Mouse (Mus musculus): ENCODE measurements around the gene Zg16. TPM values are rescaled to one million over a fixed set of nuclear protein-coding genes. Genes with fewer than 3 reads are reported as not detected.
"Not testable (repeated sequence)": the region's sequence is repeated elsewhere in the genome, so short reads cannot be mapped to it uniquely, and the experiment has no call there.

The Zg16 gene
- polyA plus RNA-seq, 1 experiment from 2014 or later, result not detected

DNA sequence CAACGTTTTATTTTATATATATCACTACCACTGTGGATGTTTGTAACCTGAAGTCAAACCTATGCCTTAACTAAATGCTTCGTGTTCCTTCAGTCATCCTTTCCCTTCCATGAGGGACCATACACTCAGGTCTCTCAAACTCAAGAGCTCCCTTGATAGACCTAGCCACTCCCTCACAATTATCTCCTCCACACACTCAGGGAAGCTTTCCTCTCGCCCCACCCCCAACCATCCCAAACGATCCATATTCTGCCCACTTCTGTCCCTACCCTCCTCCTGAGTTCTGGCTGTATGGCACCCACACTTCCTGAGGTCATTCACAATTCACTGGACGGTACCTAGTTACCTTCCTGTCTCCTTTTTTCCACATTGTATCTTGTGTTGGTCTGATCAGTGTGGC, 11.4 kb upstream of the Zg16 start:
- no peak for DNase-seq (ENCODE audit: extremely low spot score, low spot score)

DNA sequence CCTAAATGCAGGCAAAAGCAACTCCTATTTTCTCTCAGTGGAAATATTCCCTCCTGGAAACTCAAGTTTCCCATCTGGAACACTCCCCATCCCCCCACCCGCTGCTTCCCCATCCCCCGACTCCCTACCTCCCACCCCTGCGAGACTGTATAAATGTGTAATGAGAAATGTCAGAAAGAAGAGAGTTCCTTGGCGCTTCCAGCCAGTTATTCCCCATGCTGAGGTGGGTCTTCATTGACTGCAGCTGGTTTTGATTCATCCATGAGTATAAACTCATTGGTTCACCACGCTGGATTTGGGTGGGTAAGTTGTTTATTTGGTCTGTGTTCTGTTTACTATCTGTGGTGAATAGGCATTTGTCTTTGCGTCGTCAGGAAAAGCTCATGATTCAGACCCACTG, 9.3 kb upstream of the Zg16 start:
- DNase-seq (ENCODE audit: extremely low spot score, low spot score), result no peak
- 74% methylated on average over 7 of the region's 7 CpGs for WGBS
- no peaks in the 10 kb centered on the region for H3K9me3 ChIP-seq
- H3K4me1 ChIP-seq, result peaks cover 9% of the 10 kb centered on the region
- no peaks in the 10 kb centered on the region for H3K36me3 ChIP-seq (replicated peaks)
- no peak overlapping the region for H3K27ac ChIP-seq
- H3K4me3 ChIP-seq, result no peak overlapping the region
- H3K27me3 ChIP-seq (ENCODE audit: poor library complexity, severe bottlenecking), result no peaks in the 10 kb centered on the region

More for the DNA sequence above, 11.4 kb upstream of the Zg16 start:
- WGBS, result 91% methylated on average over 5 of the region's 5 CpGs
- no peaks in the 10 kb centered on the region for H3K27me3 ChIP-seq (ENCODE audit: poor library complexity, severe bottlenecking)
- no peak overlapping the region for H3K27ac ChIP-seq
- H3K4me3 ChIP-seq, result no peak overlapping the region
- H3K9me3 ChIP-seq, result no peaks in the 10 kb centered on the region
- no peaks in the 10 kb centered on the region for H3K4me1 ChIP-seq
- H3K36me3 ChIP-seq (replicated peaks), result no peaks in the 10 kb centered on the region

DNA sequence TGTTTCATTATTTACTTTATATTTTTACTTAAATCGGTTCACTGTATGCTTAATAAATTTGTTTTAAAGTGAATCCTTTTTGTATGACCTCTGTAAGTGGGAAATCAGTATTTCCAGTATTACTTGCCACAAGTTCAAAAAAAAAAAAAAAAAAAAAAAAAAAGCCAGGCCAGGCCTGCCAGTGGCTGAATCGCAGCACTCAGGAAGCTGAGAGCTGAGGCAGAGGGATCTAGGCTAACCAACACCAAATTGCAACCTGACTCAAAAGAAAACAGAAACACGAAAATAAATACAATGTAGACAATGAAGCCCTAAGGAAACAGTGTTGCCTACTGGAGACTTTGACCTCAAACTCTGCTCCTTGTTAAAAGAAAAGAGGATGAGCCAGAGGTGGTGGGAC, 6.8 kb upstream of the Zg16 start:
- WGBS, result 80% methylated on average over 3 of the region's 3 CpGs
- no peaks in the 10 kb centered on the region for H3K9me3 ChIP-seq

DNA sequence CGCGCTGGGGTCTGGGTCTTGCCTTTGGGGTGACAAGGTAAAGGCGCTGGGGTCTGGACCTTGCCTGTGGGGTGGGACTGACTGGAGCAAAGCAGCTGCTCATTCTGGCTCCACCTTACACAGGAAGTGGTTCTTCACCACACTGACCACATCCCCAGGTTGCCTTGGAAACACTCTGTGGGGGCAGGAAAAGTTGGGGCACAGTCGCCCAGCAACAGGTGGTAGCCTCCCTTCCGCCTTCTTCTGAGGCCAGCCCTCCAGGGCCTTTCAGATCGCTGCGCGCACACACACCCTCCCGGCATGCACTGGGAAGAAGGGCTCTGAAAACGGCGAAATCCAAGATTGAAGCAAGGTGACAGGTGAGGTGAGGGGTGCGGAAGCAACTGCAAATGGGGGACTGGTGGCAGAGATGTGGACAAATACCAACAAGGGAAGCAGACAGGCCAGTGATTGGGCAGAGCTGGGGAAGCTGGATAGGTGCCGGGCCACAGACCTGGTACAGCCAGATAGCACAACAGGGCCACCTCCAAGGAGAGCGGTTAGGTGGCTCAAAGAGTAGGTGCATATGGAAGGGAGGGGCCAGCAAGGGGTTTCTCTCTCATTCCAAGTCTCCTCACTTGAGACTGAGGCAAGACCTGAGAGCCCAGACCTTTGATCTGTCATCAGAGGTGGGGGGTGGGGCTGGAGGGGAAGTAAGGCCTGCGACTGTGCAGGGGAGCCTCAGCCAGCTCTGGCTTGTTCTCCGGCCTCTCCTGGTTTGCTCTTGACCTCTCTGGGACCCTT, 4.2 kb upstream of the Zg16 start, which contains the start of gene AI467606:
AI467606 (plus strand) TSS at position 246 of the 783 bp plus-strand sequence.
- DNase-seq (ENCODE audit: extremely low spot score, low spot score), result no peak

More for the DNA sequence above, 6.8 kb upstream of the Zg16 start:
- H3K4me3 ChIP-seq, result no peak overlapping the region
- H3K27me3 ChIP-seq (ENCODE audit: poor library complexity, severe bottlenecking), result no peaks in the 10 kb centered on the region
- DNase-seq (ENCODE audit: extremely low spot score, low spot score), result no peak
- H3K27ac ChIP-seq, result no peak overlapping the region
- no peaks in the 10 kb centered on the region for H3K36me3 ChIP-seq (replicated peaks)
- peaks cover 34% of the 10 kb centered on the region for H3K4me1 ChIP-seq

DNA sequence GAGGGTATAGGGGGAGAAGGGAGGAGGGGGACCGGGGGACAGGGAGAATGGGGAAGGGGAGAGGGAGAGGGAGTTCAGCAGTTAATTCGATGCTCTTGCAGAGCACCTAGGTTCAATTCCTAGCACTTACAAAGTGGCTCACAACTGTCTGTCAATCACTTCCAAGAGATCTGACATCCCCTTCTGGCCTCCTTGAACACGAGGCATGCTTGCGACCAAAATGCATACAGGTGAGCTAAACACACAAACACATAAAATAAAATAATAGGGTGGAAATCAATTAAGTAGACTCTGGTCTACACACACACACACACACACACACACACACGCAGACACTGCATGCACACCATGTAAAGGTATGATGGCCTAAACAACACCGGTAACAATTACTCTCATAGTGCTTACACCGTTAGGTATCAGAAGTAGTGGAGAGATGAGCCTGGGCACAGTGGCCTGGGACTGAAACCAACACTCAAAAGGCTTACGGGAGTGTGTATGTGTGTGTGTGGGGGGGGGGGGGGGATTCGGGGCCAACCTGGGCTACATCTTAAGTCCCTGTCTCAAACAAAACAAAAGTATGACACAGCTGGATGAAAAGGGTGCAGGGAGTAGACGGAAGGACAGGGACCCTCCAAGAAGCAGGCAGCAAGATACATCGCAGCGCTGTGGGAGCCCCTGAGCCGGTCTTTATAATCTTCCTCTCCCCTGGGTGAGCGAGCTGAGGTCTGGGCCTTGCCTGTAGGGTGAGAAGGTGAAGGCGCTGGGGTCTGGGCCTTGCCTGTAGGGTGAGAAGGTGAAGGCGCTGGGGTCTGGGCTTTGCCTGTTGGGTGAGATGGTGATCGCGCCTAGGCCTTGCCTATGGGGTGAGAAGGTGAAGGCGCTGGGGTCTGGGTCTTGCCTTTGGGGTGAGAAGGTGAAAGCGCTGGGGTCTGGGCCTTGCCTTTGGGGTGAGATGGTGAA, 3.3 kb upstream of the Zg16 start:
- WGBS, result 85% methylated on average over 20 of the region's 20 CpGs
- H3K27ac ChIP-seq, result peak overlapping the region; percentile 72; the same call in 1 of the 2 replicates
- H3K4me3 ChIP-seq, result peak overlapping the region; percentile 9; the same call in 1 of the 2 replicates

More for the DNA sequence above, 4.2 kb upstream of the Zg16 start, which contains the start of gene AI467606:
- no peaks in the 10 kb centered on the region for H3K36me3 ChIP-seq (replicated peaks)
- H3K9me3 ChIP-seq, result no peaks in the 10 kb centered on the region
- peak within 1 kb of the TSS; percentile 72 for H3K27ac ChIP-seq
- H3K27me3 ChIP-seq (ENCODE audit: poor library complexity, severe bottlenecking), result no peaks in the 10 kb centered on the region
- peaks cover 37% of the 10 kb centered on the region for H3K4me1 ChIP-seq
- H3K4me3 ChIP-seq, result peak within 1 kb of the TSS; percentile 9; the same call in 1 of the 2 replicates
- WGBS, result 75% methylated on average over 16 of the region's 16 CpGs

DNA sequence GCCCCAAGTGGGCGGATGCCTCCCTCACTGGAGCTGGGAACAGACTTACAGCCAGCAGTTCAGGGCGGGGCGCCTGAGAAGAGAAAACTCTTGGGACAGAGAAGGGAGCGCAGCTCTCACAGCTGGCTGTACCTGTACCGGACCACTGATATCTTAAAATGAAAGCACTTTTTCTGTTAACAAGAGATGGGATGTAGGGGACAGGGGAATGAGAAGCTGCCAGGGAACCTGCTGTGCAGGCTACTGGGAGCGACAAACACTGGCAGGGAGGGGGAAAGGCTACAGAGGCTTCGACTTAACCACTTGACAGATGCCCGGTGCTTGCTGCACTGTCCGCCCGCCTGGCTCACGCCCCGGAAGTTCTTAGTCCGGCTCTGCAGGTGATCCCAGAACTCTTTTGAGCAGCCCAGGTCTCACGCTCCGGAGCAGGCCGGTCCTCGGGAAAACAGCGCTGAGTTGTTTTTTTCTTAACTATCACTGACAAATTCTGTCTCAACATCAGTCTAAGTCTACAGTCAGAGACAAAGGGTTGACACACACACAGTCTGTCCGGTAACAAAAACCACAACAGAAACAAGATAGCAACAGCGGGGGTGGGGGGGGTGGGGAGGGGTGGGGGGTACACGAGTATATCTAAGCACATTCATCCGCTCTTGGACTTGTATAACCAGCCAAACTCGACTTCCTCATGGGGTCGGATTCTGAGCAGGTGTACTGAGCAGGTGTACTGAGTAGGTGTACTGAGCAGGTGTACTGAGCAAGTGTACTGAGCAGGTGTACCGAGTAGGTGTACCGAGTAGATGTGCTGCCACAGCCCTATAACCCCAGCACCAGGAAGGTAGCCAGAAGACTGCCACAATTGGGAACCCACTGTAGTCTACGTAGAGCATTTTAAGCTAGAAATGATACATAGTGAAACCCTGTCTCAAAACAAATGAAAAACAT, 2.0 kb upstream of the Zg16 start:
- H3K9me3 ChIP-seq, result no peaks in the 10 kb centered on the region
- H3K4me1 ChIP-seq, result peaks cover 37% of the 10 kb centered on the region
- H3K27ac ChIP-seq, result peak overlapping the region; percentile 73
- WGBS, result 24% methylated on average over 27 of the region's 27 CpGs
- H3K36me3 ChIP-seq (replicated peaks), result no peaks in the 10 kb centered on the region
- peak overlapping the region; percentile 41 for H3K4me3 ChIP-seq
- H3K27me3 ChIP-seq (ENCODE audit: poor library complexity, severe bottlenecking), result no peaks in the 10 kb centered on the region
- no peak for DNase-seq (ENCODE audit: extremely low spot score, low spot score)

More for the DNA sequence above, 3.3 kb upstream of the Zg16 start:
- no peaks in the 10 kb centered on the region for H3K9me3 ChIP-seq
- H3K36me3 ChIP-seq (replicated peaks), result no peaks in the 10 kb centered on the region
- no peaks in the 10 kb centered on the region for H3K27me3 ChIP-seq (ENCODE audit: poor library complexity, severe bottlenecking)
- no peak for DNase-seq (ENCODE audit: extremely low spot score, low spot score)
- H3K4me1 ChIP-seq, result peaks cover 37% of the 10 kb centered on the region

DNA sequence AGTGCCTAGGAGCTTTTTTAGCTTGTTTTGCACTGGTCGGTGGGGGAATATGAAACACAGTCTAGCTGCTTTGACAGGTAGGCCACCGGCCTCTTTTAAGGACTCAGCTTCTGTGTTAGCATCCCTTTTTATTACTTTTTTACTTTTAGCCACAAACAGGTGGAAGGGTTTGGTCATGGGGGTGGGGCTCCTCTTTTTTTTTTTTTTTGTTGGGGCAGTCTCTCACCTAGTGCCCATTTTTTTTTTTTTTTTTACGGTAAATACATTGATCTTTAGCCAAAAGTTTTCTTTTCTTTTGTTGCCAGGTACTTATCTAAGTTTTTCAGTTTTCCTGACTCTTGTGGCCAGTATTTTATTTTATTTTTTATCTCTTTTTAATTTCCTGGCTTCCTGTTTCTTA, 955 bp upstream of the Zg16 start:
- no peak overlapping the region for H3K4me3 ChIP-seq
- H3K36me3 ChIP-seq (replicated peaks), result no peaks in the 10 kb centered on the region
- no peaks in the 10 kb centered on the region for H3K9me3 ChIP-seq
- DNase-seq (ENCODE audit: extremely low spot score, low spot score), result no peak
- WGBS, result 92% methylated on average over 3 of the region's 3 CpGs
- H3K4me1 ChIP-seq, result peaks cover 37% of the 10 kb centered on the region
- H3K27ac ChIP-seq, result no peak overlapping the region
- no peaks in the 10 kb centered on the region for H3K27me3 ChIP-seq (ENCODE audit: poor library complexity, severe bottlenecking)

DNA sequence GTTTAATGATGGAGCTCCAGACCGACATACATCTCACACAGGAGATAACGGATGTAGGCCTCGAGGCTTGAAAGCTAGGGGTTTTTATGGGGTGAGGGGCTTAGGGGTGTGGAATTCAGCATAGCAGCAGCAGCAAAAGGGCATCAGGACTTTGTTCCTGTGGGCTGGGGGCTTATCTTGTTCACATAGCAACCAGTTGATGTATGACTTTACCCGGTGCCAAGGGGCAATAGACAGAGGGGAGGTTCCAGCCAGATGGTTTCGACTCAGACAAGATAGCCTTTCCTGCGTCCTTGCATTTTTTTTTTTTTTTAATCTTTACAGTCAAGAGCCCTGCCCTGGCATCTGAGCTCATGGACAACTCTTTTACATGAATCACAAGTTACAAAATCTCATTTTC, 1.4 kb downstream of the Zg16 start:
- peaks cover 23% of the 10 kb centered on the region for H3K4me1 ChIP-seq
- not testable (repeated sequence) for H3K9me3 ChIP-seq; DNase-seq (ENCODE audit: extremely low spot score, low spot score); H3K4me3 ChIP-seq; H3K27ac ChIP-seq; H3K27me3 ChIP-seq (ENCODE audit: poor library complexity, severe bottlenecking); H3K36me3 ChIP-seq (replicated peaks)
- 89% methylated on average over 6 of the region's 6 CpGs for WGBS

DNA sequence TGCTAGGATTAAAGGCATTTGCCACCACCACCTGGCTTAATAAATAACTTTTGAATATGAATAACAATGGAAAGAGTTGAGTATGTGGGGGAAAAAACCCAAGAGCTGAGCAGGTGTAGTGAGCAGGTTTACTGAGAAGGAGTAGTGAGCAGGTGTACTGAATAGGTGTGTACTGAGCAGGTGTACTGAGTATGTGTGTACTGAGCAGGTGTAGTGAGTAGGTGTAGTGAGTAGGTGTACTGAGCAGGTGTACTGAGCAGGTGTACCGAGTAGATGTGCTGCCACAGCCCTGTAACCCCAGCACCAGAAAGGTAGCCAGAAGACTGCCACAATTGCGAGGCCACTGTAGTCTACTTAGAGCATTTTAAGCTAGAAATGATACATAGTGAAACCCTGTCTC, 2.3 kb downstream of the Zg16 start:
- no peaks in the 10 kb centered on the region for H3K36me3 ChIP-seq (replicated peaks)
- no peak overlapping the region for H3K27ac ChIP-seq
- DNase-seq (ENCODE audit: extremely low spot score, low spot score), result no peak
- H3K4me1 ChIP-seq, result peaks cover 14% of the 10 kb centered on the region
- no peaks in the 10 kb centered on the region for H3K9me3 ChIP-seq
- 87% methylated on average over 2 of the region's 2 CpGs for WGBS
- H3K4me3 ChIP-seq, result no peak overlapping the region
- H3K27me3 ChIP-seq (ENCODE audit: poor library complexity, severe bottlenecking), result no peaks in the 10 kb centered on the region

DNA sequence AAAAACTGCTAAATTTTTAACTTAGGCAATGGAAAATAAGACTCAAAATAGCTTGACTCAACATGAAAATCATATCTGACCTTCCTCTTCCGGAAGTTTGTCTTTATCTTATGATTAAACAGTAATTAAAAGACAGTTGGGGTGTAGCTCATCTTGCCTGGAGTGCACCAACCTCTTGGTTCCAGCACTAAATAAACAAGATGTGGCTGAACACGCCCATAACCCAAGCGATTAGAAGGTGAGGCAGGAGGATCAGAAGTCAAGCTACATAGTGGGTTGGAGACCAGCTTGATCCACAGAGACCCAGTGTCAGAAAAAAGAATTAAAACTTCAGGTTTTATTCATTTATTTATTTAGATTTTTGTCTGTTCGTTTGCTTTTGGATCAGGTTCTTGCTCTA, 3.4 kb downstream of the Zg16 start:
- H3K36me3 ChIP-seq (replicated peaks), result no peaks in the 10 kb centered on the region
- 87% methylated on average over 4 of the region's 4 CpGs for WGBS
- H3K9me3 ChIP-seq, result no peaks in the 10 kb centered on the region
- no peaks in the 10 kb centered on the region for H3K27me3 ChIP-seq (ENCODE audit: poor library complexity, severe bottlenecking)
- no peak overlapping the region for H3K27ac ChIP-seq
- peaks cover 4% of the 10 kb centered on the region for H3K4me1 ChIP-seq
- DNase-seq (ENCODE audit: extremely low spot score, low spot score), result no peak
- H3K4me3 ChIP-seq, result no peak overlapping the region

DNA sequence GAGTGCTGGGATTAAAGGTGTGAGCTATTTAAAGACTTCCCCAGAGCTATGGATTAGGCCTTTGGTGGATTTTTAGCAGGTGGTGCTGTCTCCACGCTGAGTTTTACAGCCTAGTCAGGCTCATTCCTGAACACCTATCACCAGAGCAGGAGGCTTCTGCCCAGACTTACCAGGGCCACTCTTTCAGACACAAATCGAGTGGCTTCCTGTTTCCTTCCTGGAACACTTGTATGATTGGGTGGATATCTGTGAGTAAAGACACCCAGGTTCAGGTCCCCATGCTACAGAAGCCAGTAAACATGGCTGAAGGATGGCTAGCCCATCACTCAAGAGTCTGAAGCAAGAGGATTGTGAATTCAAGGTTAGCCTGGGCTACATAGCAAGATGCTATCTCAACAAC, 4.1 kb downstream of the Zg16 start:
- 55% methylated on average over 2 of the region's 2 CpGs for WGBS
- H3K27me3 ChIP-seq (ENCODE audit: poor library complexity, severe bottlenecking), result no peaks in the 10 kb centered on the region

DNA sequence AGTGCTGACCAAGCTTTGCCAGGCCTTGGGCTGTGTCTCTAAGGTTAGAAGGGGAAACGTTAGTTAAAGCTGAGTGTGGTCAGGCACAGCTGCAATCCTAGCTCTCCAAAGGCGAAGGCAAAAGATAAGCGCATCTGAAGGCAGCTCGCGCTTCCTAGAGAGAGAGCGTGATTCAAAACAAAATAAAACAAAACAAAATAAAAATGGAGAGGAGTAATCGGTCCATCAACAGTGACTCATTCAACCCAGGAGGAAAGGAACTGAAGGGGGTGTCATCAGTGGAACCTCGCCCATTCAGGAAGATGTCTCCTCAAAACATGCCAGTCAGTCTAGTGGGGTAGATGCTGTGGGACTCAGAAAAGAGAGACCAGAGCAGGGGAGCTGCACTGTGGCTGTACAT, 4.9 kb downstream of the Zg16 start:
- Histone ChIP-seq H3K36me3 (replicated peaks) (no peaks in the 10 kb centered on the region), H3K4me1 (0 out of 2 replicates have a peak, but pooled peaks cover 3% of the 10 kb centered on the region), H3K4me3 (no peak overlapping the region), H3K27me3 (ENCODE audit: poor library complexity, severe bottlenecking) (no peaks in the 10 kb centered on the region), H3K9me3 (no peaks in the 10 kb centered on the region), H3K27ac (no peak overlapping the region)
- 88% methylated on average over 8 of the region's 8 CpGs for WGBS
- DNase-seq (ENCODE audit: extremely low spot score, low spot score), result no peak

More for the DNA sequence above, 4.1 kb downstream of the Zg16 start:
- Histone ChIP-seq H3K9me3 (no peaks in the 10 kb centered on the region), H3K4me3 (no peak overlapping the region), H3K36me3 (replicated peaks) (no peaks in the 10 kb centered on the region), H3K27ac (no peak overlapping the region), H3K4me1 (0 out of 2 replicates have a peak, but pooled peaks cover 3% of the 10 kb centered on the region)
- no peak for DNase-seq (ENCODE audit: extremely low spot score, low spot score)
